Mouse (Mus musculus): ENCODE results near the gene Ttpal.

The Ttpal gene

GRCm38 (mm10) chr2:163602101-163602971, at the start of gene Ttpal:
TSS of gene Ttpal (plus strand) at chr2:163602314.
- DNase-seq = peak; percentile 88 to 92

- no peak for DNase-seq
Measured at GRCm38 (mm10) chr2:163552518-163552929, 49.6 kb upstream of the Ttpal start.

- no peak for DNase-seq
Measured at GRCm38 (mm10) chr2:163554425-163554982, 47.6 kb upstream of the Ttpal start.

- no peak for DNase-seq
Measured at GRCm38 (mm10) chr2:163554996-163555395, 47.1 kb upstream of the Ttpal start.

- DNase-seq = no peak
Measured at GRCm38 (mm10) chr2:163555417-163555816, 46.7 kb upstream of the Ttpal start.

GRCm38 (mm10) chr2:163558548-163558947, 43.6 kb upstream of the Ttpal start:
- no peak for DNase-seq

GRCm38 (mm10) chr2:163559236-163559635, 42.9 kb upstream of the Ttpal start:
- no peak for DNase-seq

GRCm38 (mm10) chr2:163560247-163560646, 41.9 kb upstream of the Ttpal start:
- DNase-seq = no peak

- no peak for DNase-seq
Measured at GRCm38 (mm10) chr2:163561258-163561948, 40.7 kb upstream of the Ttpal start.

- DNase-seq = no peak
Measured at GRCm38 (mm10) chr2:163564646-163565045, 37.5 kb upstream of the Ttpal start.

GRCm38 (mm10) chr2:163574321-163574720, 27.8 kb upstream of the Ttpal start:
- peak in 1 of 2 experiments; percentile 33 for DNase-seq

- DNase-seq = peak in 1 of 2 experiments; percentile 10
Measured at GRCm38 (mm10) chr2:163575248-163575647, 26.9 kb upstream of the Ttpal start.

- no peak for DNase-seq
Measured at GRCm38 (mm10) chr2:163577986-163578385, 24.1 kb upstream of the Ttpal start.

- DNase-seq = peak; percentile 62 to 69
Measured at GRCm38 (mm10) chr2:163580069-163580945, 21.8 kb upstream of the Ttpal start.

GRCm38 (mm10) chr2:163583226-163584087, 18.7 kb upstream of the Ttpal start:
- DNase-seq = no peak

GRCm38 (mm10) chr2:163584088-163584426, 18.1 kb upstream of the Ttpal start:
- no peak for DNase-seq

GRCm38 (mm10) chr2:163586384-163587261, 15.5 kb upstream of the Ttpal start:
- DNase-seq = peak in 1 of 2 experiments; percentile 56

GRCm38 (mm10) chr2:163587506-163587905, 14.6 kb upstream of the Ttpal start:
- no peak for DNase-seq

GRCm38 (mm10) chr2:163590211-163590610, 11.9 kb upstream of the Ttpal start:
- no peak for DNase-seq

- no peak for DNase-seq
Measured at GRCm38 (mm10) chr2:163590996-163591395, 11.1 kb upstream of the Ttpal start.

GRCm38 (mm10) chr2:163592084-163592483, 10.0 kb upstream of the Ttpal start:
- DNase-seq = peak in 1 of 2 experiments; percentile 28

Data from lung, adult 18-20 months (tissue).